In genomic region chr13:20586462-20586861, GRCm38 (mm10) we compare ENCODE assay signal across 24 mouse cellular contexts.
"Had no signal": no experiment of that assay in that cellular context is flagged by ENCODE, and none has a peak within 500 bp of the region (broad histone marks: within the 10 kb centered on the region; RNA-seq: fewer than 3 reads in every experiment).

No protein-coding gene starts in this region.

- H3K4me3 ChIP-seq: gastrocnemius, adult 2 months; heart, embryonic 10.5 days; heart, embryonic 12.5 days; hindbrain, embryonic 10.5 days; hindbrain, embryonic 12.5 days; intestine, embryonic 15.5 days; layer of hippocampus, adult 2 months; left cerebral cortex, adult 2 months; limb, embryonic 10.5 days; limb, embryonic 12.5 days had no signal

- H3K27me3 ChIP-seq: heart, embryonic 12.5 days; hindbrain, embryonic 12.5 days; intestine, embryonic 15.5 days; limb, embryonic 12.5 days had no signal

- H3K4me1 ChIP-seq: heart, embryonic 10.5 days; hindbrain, embryonic 10.5 days; hindbrain, embryonic 12.5 days; intestine, embryonic 15.5 days; limb, embryonic 10.5 days; limb, embryonic 12.5 days had no signal

- H3K4me2 ChIP-seq: heart, embryonic 12.5 days; hindbrain, embryonic 12.5 days; hindbrain, embryonic 14.5 days; intestine, embryonic 15.5 days; limb, embryonic 12.5 days had no signal

- H3K9ac ChIP-seq: heart, embryonic 12.5 days; hindbrain, embryonic 12.5 days; hindbrain, embryonic 14.5 days; intestine, embryonic 15.5 days; limb, embryonic 12.5 days had no signal

- DNase-seq: gastrocnemius, adult 2 months; gastrocnemius, postnatal 10 days; gastrocnemius, postnatal 25 days; heart, adult 18-20 months; heart, postnatal 10 days; heart, postnatal 4 days; kidney, adult 18-20 months; kidney, adult 8-10 months; kidney, postnatal 10 days; kidney, postnatal 25 days; kidney, postnatal 4 days had no signal

- H3K9me3 ChIP-seq: heart, embryonic 10.5 days; heart, embryonic 12.5 days; hindbrain, embryonic 10.5 days; hindbrain, embryonic 12.5 days; intestine, embryonic 15.5 days; limb, embryonic 10.5 days; limb, embryonic 12.5 days had no signal

- ATAC-seq: hindbrain, embryonic 16.5 days; inflammation-experienced regulatory T-cells, adult 6 months; intestine, embryonic 15.5 days; intestine, postnatal 0 days had no signal

- H3K36me3 ChIP-seq: heart, embryonic 10.5 days; heart, embryonic 12.5 days; hindbrain, embryonic 10.5 days; hindbrain, embryonic 12.5 days; intestine, embryonic 15.5 days; limb, embryonic 10.5 days; limb, embryonic 12.5 days had no signal

- H3K27ac ChIP-seq: gastrocnemius, adult 2 months; heart, embryonic 10.5 days; hindbrain, embryonic 10.5 days; hindbrain, embryonic 12.5 days; hindbrain, embryonic 14.5 days; intestine, embryonic 15.5 days; layer of hippocampus, adult 2 months; left cerebral cortex, adult 2 months; limb, embryonic 10.5 days; limb, embryonic 12.5 days had no signal
